In genomic region chr4:154607724-154608123, GRCm38 (mm10) we compare ENCODE assay signal across 24 mouse cellular contexts. TPM values are rescaled to one million over a fixed set of nuclear protein-coding genes. Genes with fewer than 3 reads are reported as not detected.
A peak's percentile ranks its signal among the peaks of the same experiment; 100 is the strongest.
DNase-seq lines count a peak whose midpoint lies in the region; ATAC-seq and TF ChIP-seq lines count a peak whose summit lies in the region.
"Had no signal": no experiment of that assay in that cellular context is flagged by ENCODE, and none has a peak within 500 bp of the region (broad histone marks: within the 10 kb centered on the region; RNA-seq: fewer than 3 reads in every experiment).

No protein-coding gene starts in this region.

- in situ Hi-C loops in ES-E14 (cut with MboI; ENCODE audit: low sequenced_read_pairs in 2 of 2, unreplicated experiment in 2 of 2): no loop called here

- no peaks in the 10 kb centered on the region for H3K9me3 ChIP-seq in lung, postnatal 0 days (ENCODE audit: low read length)
- H3K9me3 ChIP-seq in ES-E14 (ENCODE audit: control insufficient read depth, insufficient read depth, low read depth, low read length): no peaks in the 10 kb centered on the region
- no peaks in the 10 kb centered on the region for H3K9me3 ChIP-seq in forebrain, embryonic 14.5 days (replicated peaks; ENCODE audit: control insufficient read depth, low read length)
- H3K9me3 ChIP-seq: embryonic facial prominence, embryonic 10.5 days; forebrain, embryonic 13.5 days; heart, embryonic 15.5 days had no signal

- no peak overlapping the region for H3K4me2 ChIP-seq in lung, postnatal 0 days (replicated peaks; ENCODE audit: low read depth, low read length)
- H3K4me2 ChIP-seq in forebrain, embryonic 14.5 days (ENCODE audit: low read length): no peak overlapping the region
- H3K4me2 ChIP-seq: forebrain, embryonic 13.5 days; heart, embryonic 11.5 days; heart, embryonic 15.5 days; hindbrain, embryonic 14.5 days had no signal

- DNase-seq in layer of hippocampus, adult 2 months (ENCODE audit: low spot score in 2 of 2): no peak
- no peak for DNase-seq in layer of hippocampus, adult 8-10 months (ENCODE audit: low spot score in 2 of 2)
- no peak for DNase-seq in lung, postnatal 0 days (ENCODE audit: low spot score)
- DNase-seq in lung, adult 2 months: no peak
- no peak for DNase-seq in ES-E14 (ENCODE audit: low read depth, low spot score)
- DNase-seq in thymus, adult 18-20 months: no peak
- no peak for DNase-seq in forebrain, embryonic 14.5 days (ENCODE audit: low spot score)
- DNase-seq: adrenal gland, adult 2 months; adrenal gland, postnatal 25 days; cerebellum, adult 2 months; cerebellum, postnatal 10 days; gastrocnemius, postnatal 36 days; heart, adult 11 months; heart, postnatal 14 days had no signal

- 0 out of 2 replicates have a peak, but pooled peaks have one; percentile 15 for TF ChIP-seq CTCF in layer of hippocampus, adult 2 months (conservative IDR thresholded peaks at IDR 0.05)
- peak; percentile 13; the same call in 1 of the 2 replicates for TF ChIP-seq CTCF in lung, postnatal 0 days (IDR thresholded peaks at IDR 0.05)
- no peak for TF ChIP-seq CTCF in lung, adult 2 months (IDR thresholded peaks at IDR 0.05; ENCODE audit: insufficient read depth, low read length)

- H3K27me3 ChIP-seq in lung, postnatal 0 days (replicated peaks; ENCODE audit: insufficient read depth, low read length): no peaks in the 10 kb centered on the region
- no peaks in the 10 kb centered on the region for H3K27me3 ChIP-seq in forebrain, embryonic 14.5 days (replicated peaks; ENCODE audit: control insufficient read depth, insufficient read depth, low read length)
- H3K27me3 ChIP-seq: CH12.LX had no signal

- WGBS in lung, postnatal 0 days: 86% methylated on average over 5 of the region's 5 CpGs
- WGBS in lung, adult 2 months: 86% methylated on average over 5 of the region's 5 CpGs
- 91% methylated on average over 5 of the region's 5 CpGs for WGBS in forebrain, embryonic 14.5 days

- no peak overlapping the region for H3K4me3 ChIP-seq in layer of hippocampus, adult 2 months
- H3K4me3 ChIP-seq in lung, postnatal 0 days (ENCODE audit: low read depth, low read length): no peak overlapping the region
- no peak overlapping the region for H3K4me3 ChIP-seq in lung, adult 2 months (replicated peaks; ENCODE audit: extremely low read depth, low read depth, low read length)
- H3K4me3 ChIP-seq in ES-E14 (ENCODE audit: insufficient read depth in 1 of 2, low read depth in 1 of 2, low read length in 2 of 2, poor library complexity in 1 of 2, severe bottlenecking in 1 of 2): no peak overlapping the region
- H3K4me3 ChIP-seq in forebrain, embryonic 14.5 days (ENCODE audit: low read depth, low read length): no peak overlapping the region
- H3K4me3 ChIP-seq: embryonic facial prominence, embryonic 10.5 days; forebrain, embryonic 13.5 days; heart, embryonic 15.5 days had no signal

- H3K36me3 ChIP-seq in lung, postnatal 0 days (ENCODE audit: insufficient read depth, low read length): no peaks in the 10 kb centered on the region
- no peaks in the 10 kb centered on the region for H3K36me3 ChIP-seq in ES-E14 (ENCODE audit: control insufficient read depth, insufficient read depth, low read length, poor library complexity, severe bottlenecking)
- no peaks in the 10 kb centered on the region for H3K36me3 ChIP-seq in forebrain, embryonic 14.5 days (ENCODE audit: control insufficient read depth, insufficient read depth, low read length)
- H3K36me3 ChIP-seq: heart, embryonic 15.5 days had no signal

- no peaks in the 10 kb centered on the region for H3K4me1 ChIP-seq in lung, postnatal 0 days (ENCODE audit: insufficient read depth, low read depth, low read length)
- no peaks in the 10 kb centered on the region for H3K4me1 ChIP-seq in lung, adult 2 months (ENCODE audit: control insufficient read depth, insufficient read depth, low read length)
- peaks cover 0 to 3% of the 10 kb centered on the region in 2 experiments; a peak in 1 of 4 replicates for H3K4me1 ChIP-seq in ES-E14 (ENCODE audit: control insufficient read depth in 2 of 2, insufficient read depth in 2 of 2, low read length in 2 of 2, poor library complexity in 1 of 2)
- H3K4me1 ChIP-seq in forebrain, embryonic 14.5 days (ENCODE audit: control insufficient read depth, insufficient read depth, low read length): peaks cover 17% of the 10 kb centered on the region

- ATAC-seq in lung, postnatal 0 days: no peak
- ATAC-seq in forebrain, embryonic 14.5 days: no peak
- ATAC-seq: forebrain, embryonic 13.5 days had no signal

- TF ChIP-seq EP300 in lung, postnatal 0 days (IDR thresholded peaks at IDR 0.05): no peak

- no peak overlapping the region for H3K9ac ChIP-seq in lung, postnatal 0 days (replicated peaks; ENCODE audit: low read depth)
- H3K9ac ChIP-seq in ES-E14 (ENCODE audit: insufficient read depth, low read depth, low read length, poor library complexity, severe bottlenecking): no peak overlapping the region
- no peak overlapping the region for H3K9ac ChIP-seq in forebrain, embryonic 14.5 days (ENCODE audit: low read length)
- H3K9ac ChIP-seq: forebrain, embryonic 13.5 days; heart, embryonic 15.5 days; hindbrain, embryonic 14.5 days had no signal

- no peak for TF ChIP-seq POLR2A in lung, adult 2 months (IDR thresholded peaks at IDR 0.05; ENCODE audit: borderline replicate concordance, extremely low read depth, low read depth, low read length)

- no peak overlapping the region for H3K27ac ChIP-seq in layer of hippocampus, adult 2 months
- H3K27ac ChIP-seq in lung, postnatal 0 days (ENCODE audit: low read length): no peak overlapping the region
- no peak overlapping the region for H3K27ac ChIP-seq in ES-E14 (ENCODE audit: insufficient read depth, low read depth, low read length, poor library complexity, severe bottlenecking)
- H3K27ac ChIP-seq in forebrain, embryonic 14.5 days (ENCODE audit: low read depth, low read length): no peak overlapping the region
- H3K27ac ChIP-seq: embryonic facial prominence, embryonic 10.5 days; forebrain, embryonic 13.5 days; heart, embryonic 15.5 days; hindbrain, embryonic 14.5 days had no signal

TF ChIP-seq in ES-E14, 5 proteins besides CTCF, POLR2A, EP300 and RAD21:
- 0 out of 2 replicates have a peak, but pooled peaks have one; percentile 12 for TF ChIP-seq ZNF384 (IDR thresholded peaks at IDR 0.05; ENCODE audit: low read depth, low read length)
- TF ChIP-seq CHD2 (IDR thresholded peaks at IDR 0.05; ENCODE audit: low read depth, low read length): no peak
- TF ChIP-seq MAFK (IDR thresholded peaks at IDR 0.05; ENCODE audit: insufficient read depth, low read depth, low read length): no peak
- TF ChIP-seq HCFC1 (IDR thresholded peaks at IDR 0.05; ENCODE audit: borderline replicate concordance, insufficient read depth, low read length): no peak
- no peak for TF ChIP-seq ZC3H11A (IDR thresholded peaks at IDR 0.05; ENCODE audit: borderline replicate concordance, low read depth, low read length)

RNA-seq across cellular contexts. Expression of gene Prdm16, which starts 28.9 kb away (rescaled TPM):
- total RNA-seq in layer of hippocampus, adult 2 months (2021): 10 to 100 TPM; 10.8 to 11.5 TPM
- total RNA-seq in layer of hippocampus, adult 8-10 months (2022): 10 to 100 TPM in 3 of 4 experiments, 1 to 10 TPM in 1; 9.3 to 15.5 (median 13.9) TPM
- polyA plus RNA-seq in lung, postnatal 0 days (2015; fragmentation: Nextera tagmentation; extraction: Ambion mirVana): 15.2 and 19.2 TPM in 2 replicates
- 17.7 and 18.3 TPM in 2 replicates for polyA plus RNA-seq in lung, adult 2 months (2012; rRNA removed)
- total RNA-seq in ES-E14 (2012; rRNA removed): 3.1 and 3.2 TPM in 2 replicates
- 20.6 and 25.0 TPM in 2 replicates for polyA plus RNA-seq in forebrain, embryonic 14.5 days (2014; fragmentation: Nextera tagmentation; extraction: Ambion mirVana)
- total RNA-seq: CH12.LX, MEL had no signal

RNA-seq across cellular contexts. Expression of gene Actrt2, which starts 59.9 kb away (rescaled TPM):
- total RNA-seq in layer of hippocampus, adult 2 months (2021): not detected
- not detected for total RNA-seq in layer of hippocampus, adult 8-10 months (2022)
- polyA plus RNA-seq in lung, postnatal 0 days (2015; fragmentation: Nextera tagmentation; extraction: Ambion mirVana): not detected in 2 replicates
- polyA plus RNA-seq in lung, adult 2 months (2012; rRNA removed): not detected in 2 replicates
- total RNA-seq in ES-E14 (2012; rRNA removed): not detected in 2 replicates
- not detected in 2 replicates for polyA plus RNA-seq in forebrain, embryonic 14.5 days (2014; fragmentation: Nextera tagmentation; extraction: Ambion mirVana)
- total RNA-seq: adrenal gland, adult 2 months; adrenal gland, postnatal 25 days; CH12.LX; gastrocnemius, adult 8-10 months; gastrocnemius, postnatal 36 days; heart, postnatal 14 days; hematopoietic stem cell, adult 5-6 weeks; MEL had no signal
- polyA plus RNA-seq: adrenal gland, adult 2 months; cerebellum, adult 2 months; embryonic facial prominence, embryonic 10.5 days; embryonic facial prominence, embryonic 14.5 days; forebrain, embryonic 13.5 days; heart, embryonic 11.5 days; heart, embryonic 15.5 days; hindbrain, embryonic 14.5 days had no signal
